Mouse (Mus musculus): ENCODE data around the gene Tmem246. TPM values are rescaled to one million over a fixed set of nuclear protein-coding genes. Genes with fewer than 3 reads are reported as not detected.

Tmem246 gene
- total RNA-seq, 2 experiments from 2014 or later: 26.7 to 29.2 TPM

DNA sequence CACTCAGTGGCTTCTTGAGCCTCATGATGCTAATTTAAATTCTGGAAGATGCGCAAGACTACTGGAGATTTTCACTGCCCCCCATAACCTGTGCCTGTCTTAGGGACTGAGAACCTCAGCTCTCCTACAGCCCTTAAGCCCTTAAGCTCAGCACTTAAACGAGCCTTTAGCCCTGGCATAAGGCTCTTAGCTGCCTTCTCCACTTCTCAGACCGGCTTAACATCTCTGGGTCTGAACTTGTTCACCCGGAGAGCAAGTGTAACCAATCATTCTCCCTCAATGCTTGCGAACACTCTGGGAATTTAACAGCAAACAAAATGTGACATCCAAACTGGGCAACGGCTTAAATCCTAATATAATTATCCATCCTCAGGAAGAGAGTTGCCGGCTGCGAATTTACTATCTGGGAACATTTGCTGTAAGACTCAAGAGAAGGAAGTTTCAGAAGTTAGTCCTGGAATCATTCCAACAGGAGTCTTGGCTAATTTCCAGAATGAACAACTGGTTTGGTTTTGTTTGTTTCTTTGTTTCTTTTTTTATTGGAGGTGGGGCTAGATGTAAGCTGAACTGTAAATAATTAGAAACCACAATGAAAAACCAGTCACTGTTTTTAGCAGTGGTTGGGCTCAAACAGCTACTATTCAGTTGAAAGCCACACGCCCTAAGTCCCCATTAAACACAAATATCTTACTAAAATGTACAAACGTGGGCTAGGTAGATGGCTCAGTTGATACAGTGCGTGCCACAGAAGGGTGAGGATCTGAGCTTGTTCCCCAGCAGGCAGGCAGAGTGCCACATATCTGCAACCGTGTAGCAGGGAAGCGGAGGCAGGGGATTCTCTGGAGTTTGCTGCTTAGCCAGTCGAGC, 13.5 kb downstream of the Tmem246 start:
- no peak for DNase-seq

GRCm38 (mm10) chr4:49581256-49581655, 16.4 kb downstream of the Tmem246 start:
- DNase-seq: no peak

GRCm38 (mm10) chr4:49572194-49572593, 25.5 kb downstream of the Tmem246 start:
- no peak for DNase-seq

DNA sequence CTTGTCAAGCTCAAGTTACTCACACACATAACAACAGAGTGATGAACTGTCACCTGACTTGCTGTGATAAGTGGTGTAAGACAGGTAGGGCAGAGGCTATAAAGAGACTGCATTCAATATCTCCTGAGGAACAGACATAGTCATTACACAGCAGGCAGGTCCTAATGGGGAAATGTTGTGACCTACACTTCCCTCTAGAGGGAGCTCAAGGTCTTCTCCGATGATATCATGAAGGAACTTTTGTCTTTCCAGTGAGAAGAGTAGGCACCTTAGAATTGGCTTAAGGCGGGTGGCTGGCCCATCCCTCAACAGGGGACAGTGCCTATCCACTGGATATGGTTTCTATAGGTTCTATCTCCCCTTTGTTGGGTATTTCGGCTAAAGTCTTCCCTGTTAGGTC, 30.1 kb downstream of the Tmem246 start:
- DNase-seq: peak; percentile 12

DNA sequence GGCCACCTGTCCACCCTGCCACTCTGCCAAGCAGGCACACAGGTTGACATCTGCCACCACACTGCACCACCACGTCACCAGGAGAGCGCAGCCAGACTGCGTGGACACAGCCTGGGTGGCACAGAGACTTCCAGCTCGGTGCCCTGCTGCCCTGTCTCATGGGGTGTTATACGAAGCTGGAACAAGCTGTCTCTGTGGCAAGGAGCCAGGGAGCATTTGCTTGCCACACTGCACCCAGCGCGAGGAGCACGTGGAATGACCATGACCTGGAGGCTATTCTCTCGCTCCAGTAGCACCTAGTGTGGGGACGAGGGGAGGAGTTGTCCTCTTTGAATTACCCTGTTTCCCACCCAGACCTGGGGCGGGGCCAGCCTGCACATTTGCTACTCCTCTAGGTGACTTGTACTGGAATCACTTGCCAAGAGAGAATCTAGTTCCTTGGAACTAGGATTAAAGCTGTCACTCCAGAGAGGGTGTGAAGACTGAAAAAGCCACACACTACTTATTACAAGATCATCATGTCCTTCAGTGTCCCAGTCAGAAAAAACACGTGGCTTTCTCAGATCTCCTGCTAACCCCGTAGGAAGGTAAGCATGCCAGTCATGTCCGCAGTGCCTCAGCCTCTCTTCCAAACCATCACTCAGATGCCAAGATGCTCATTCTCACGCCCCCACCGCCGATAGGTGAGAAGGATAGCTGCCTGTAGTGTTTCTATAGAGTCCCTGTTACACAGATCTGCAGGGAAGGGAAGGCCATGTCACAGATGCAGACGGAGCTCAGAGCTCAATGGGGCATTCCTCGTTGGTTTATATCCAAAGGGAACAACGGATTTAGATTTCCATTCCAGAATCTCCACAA, 37.5 kb downstream of the Tmem246 start:
- peak; percentile 81 for DNase-seq

- DNase-seq: no peak
These were observed 39.5 kb downstream of the Tmem246 start for GRCm38 (mm10) chr4:49558181-49558580.

- no peak for DNase-seq
These were observed 40.3 kb downstream of the Tmem246 start for GRCm38 (mm10) chr4:49557375-49557774.

DNA sequence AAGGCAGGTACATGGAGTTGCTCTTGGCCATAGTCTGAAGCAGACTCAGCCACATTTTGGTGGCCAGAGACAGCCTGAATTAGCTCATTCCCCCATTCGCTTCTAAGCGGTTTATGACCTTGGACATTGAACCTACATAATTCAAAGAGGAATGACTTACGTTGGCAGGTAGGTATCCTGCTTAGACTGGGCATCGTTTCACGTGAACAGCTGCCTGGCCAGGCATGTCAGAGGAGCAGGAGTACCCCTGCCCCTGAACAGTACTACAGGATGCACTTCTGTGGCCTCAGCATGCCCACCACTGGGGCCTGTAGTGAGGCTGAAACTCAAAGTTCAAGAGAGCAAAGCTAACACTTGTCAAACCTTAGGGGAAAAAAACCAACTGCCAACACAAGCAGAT, 44.3 kb downstream of the Tmem246 start:
- DNase-seq: no peak

GRCm38 (mm10) chr4:49549383-49549782, 48.3 kb downstream of the Tmem246 start, which contains the start of gene Aldob:
Aldob (minus strand) TSS chr4:49549546.
- no peak for DNase-seq

- no peak for DNase-seq
These were observed 50.0 kb downstream of the Tmem246 start for GRCm38 (mm10) chr4:49547544-49548219.

DNA sequence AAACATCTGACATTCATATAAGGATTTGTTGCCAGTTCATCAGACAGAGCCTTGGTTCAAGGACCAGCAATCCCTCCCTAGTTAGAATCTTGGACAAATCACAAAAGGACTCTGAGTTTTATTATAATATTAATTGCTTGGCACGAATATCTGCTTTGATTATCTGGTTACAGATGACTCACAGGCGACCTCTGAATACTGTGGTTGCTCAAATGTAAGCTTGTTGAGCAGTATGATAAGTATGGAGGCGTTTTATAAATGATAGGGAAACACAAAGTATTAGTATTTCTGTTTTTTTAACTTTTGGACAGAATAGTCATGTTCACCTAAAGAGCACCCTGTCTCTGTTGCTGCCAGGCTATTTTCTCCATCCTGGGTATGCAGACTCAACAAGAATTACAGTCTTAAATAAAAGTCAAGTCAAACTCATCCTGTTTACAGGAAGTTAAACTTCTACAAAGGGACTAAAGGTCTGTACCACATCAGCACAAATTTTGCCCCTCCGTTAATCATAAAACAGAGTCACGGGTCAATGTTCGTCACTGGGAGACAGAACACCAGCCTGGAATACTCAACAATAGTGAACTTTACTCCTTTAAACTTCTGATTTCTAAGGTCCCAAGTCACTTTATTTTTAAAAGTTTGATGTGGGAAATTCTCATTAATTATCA, 50.7 kb downstream of the Tmem246 start:
- DNase-seq: no peak

DNA sequence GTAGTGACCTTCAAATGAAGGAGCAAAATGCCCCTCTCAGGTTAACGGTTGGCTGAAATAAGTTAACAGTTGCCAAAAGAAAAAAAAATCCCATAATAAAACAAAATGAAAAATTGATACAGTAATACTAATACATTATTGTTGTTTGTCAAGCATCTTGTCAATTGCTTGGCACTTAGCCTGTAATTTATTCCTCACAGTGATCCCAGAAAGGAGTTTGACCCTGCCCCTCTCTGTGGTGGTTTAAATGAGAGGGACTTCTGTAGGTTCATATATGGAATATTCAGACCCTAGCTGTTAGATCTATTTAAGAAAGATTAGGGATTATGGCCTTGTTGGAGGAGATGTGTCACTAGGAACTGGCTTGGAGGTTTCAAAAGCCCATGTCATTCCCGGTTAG, 51.6 kb downstream of the Tmem246 start:
- no peak for DNase-seq

DNA sequence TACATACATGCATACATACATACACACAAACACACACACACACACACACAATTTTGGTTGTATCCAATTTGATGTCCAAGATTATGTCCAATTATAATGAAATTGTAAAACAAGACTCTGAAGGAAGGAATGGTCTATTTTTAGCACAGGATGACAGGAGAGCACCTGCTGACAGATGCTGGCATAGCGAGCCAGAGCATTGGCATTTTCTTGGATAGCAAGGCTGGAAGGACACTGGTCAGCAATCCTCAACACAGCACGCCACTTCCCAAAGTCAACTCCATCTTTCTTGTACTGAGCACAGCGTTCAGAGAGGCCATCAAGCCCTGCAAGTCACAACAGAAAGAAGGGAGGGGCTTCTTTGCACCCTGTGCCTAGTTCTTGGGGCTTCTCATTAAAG, 56.7 kb downstream of the Tmem246 start:
- DNase-seq: no peak

GRCm38 (mm10) chr4:49539665-49540064, 58.0 kb downstream of the Tmem246 start:
- DNase-seq: no peak

GRCm38 (mm10) chr4:49536671-49537070, 61.0 kb downstream of the Tmem246 start:
- no peak for DNase-seq

- no peak for DNase-seq
These were observed 61.9 kb downstream of the Tmem246 start for GRCm38 (mm10) chr4:49535675-49536294.

DNA sequence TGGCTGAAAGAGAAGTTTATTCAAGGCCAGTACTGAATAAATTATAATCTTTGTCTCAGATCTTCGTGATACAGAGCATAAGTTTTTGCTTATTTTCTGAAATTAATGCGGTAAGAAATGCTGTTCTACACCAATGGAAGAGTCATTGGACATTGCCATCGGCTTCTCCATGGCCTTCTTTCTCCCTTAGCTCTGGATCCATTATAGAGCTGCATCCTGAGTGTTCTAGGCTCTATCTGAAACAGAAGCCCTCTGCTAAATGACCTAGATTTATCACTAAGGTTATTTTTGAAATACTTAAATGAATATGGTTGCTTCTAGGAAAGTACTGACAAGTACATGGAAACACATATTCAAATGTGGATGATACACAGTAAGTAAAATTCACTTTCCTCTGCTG, 62.6 kb downstream of the Tmem246 start:
- no peak for DNase-seq

Measured in gastrocnemius, postnatal 25 days (tissue).